Mouse (Mus musculus): Measurements from ENCODE around the gene Dio1. TPM values are rescaled to one million over a fixed set of nuclear protein-coding genes. Genes with fewer than 3 reads are reported as not detected.
A peak's percentile ranks its signal among the peaks of the same experiment; 100 is the strongest.

Gene Dio1
- 16.9 and 39.3 TPM in 2 replicates for polyA plus RNA-seq (2012; rRNA removed)

- no peak for DNase-seq (ENCODE audit: low read depth, low spot score)
- WGBS: 20% methylated on average over 6 of the region's 6 CpGs
Observed at GRCm38 (mm10) chr4:107306966-107307365, at the start of gene Dio1. Gene Dio1, minus strand, starts transcription at chr4:107307169.

DNA sequence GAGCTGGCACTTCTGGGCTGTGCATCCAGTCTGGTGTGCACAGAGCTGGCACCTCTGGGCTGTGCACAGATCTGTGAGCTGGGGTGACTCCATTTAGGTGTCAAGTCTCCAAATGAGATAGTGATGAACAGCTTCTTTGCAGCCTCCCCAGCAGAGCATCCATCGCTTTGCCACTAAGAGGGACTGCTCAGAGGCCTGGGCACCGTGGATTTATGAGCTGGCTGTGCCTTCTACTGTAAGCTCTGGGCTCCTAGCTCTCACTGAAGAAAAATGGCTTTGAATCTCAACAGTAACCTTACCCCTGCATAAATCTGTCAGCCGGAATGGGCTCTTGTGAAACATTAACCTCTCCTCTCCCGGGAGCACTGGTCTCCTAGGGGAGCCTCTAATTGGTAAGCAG is 47.6 kb upstream of the Dio1 start:
- 45% methylated on average over 4 of the region's 4 CpGs for WGBS
- no peak for DNase-seq (ENCODE audit: low read depth, low spot score)

GRCm38 (mm10) chr4:107354126-107354525 is 47.2 kb upstream of the Dio1 start:
- DNase-seq (ENCODE audit: low read depth, low spot score): no peak
- WGBS: 82% methylated on average over 5 of the region's 5 CpGs

DNA sequence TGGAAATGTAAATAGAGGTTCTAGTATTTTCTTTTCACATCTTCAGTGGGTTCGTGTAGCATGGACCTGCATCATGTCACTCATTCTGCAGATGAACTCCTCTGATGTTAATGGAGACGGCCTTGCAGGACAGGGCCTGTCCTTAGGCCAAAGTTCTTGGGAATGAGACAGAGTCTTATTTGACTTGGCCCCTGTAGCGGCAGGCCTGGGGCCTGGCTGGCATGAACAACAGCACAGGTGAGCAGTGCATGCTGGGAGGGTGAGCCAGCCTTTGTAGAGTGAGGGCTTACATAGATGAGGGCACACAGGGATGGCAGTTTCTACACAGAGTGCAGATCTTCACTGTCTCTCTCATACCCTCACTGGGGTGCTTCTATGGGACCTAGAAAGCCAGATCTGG is 46.6 kb upstream of the Dio1 start:
- no peak for DNase-seq (ENCODE audit: low read depth, low spot score)
- WGBS: 74% methylated on average over 3 of the region's 3 CpGs

DNA sequence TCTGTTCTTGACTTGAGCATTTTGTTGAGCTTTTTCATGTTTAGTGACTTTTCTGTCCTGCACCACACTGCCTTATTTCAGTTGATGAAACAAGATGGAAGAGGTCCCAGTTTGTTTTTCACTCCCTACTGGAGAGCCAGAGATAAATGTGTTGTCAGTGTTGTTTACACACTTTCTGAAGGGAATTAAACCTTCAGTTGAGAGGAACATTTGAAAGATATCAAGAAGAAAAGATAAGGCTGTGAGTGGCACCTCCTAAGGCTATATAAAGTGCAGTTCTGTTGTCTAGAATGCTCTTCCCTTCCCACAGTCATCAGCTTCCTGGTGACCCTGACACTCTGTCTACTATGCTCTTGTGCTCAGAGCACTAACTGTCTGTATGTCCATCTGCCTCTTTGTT is 44.4 kb upstream of the Dio1 start:
- DNase-seq (ENCODE audit: low read depth, low spot score): no peak

GRCm38 (mm10) chr4:107349311-107350008 is 42.5 kb upstream of the Dio1 start:
- DNase-seq (ENCODE audit: low read depth, low spot score): no peak
- WGBS: 59% methylated on average over 8 of the region's 8 CpGs

- DNase-seq (ENCODE audit: low read depth, low spot score): no peak
- WGBS: 80% methylated on average over 20 of the region's 20 CpGs
Observed at GRCm38 (mm10) chr4:107348529-107349310, 41.8 kb upstream of the Dio1 start.

GRCm38 (mm10) chr4:107347221-107347620 is 40.3 kb upstream of the Dio1 start:
- no peak for DNase-seq (ENCODE audit: low read depth, low spot score)
- WGBS: 63% methylated on average over 6 of the region's 6 CpGs

GRCm38 (mm10) chr4:107344612-107345011 is 37.6 kb upstream of the Dio1 start:
- no peak for DNase-seq (ENCODE audit: low read depth, low spot score)
- WGBS: 92% methylated on average over 7 of the region's 7 CpGs

GRCm38 (mm10) chr4:107341354-107341753 is 34.4 kb upstream of the Dio1 start:
- WGBS: 78% methylated on average over 5 of the region's 5 CpGs
- DNase-seq (ENCODE audit: low read depth, low spot score): no peak

GRCm38 (mm10) chr4:107337455-107337854 is 30.5 kb upstream of the Dio1 start:
- 36% methylated on average over 5 of the region's 5 CpGs for WGBS
- no peak for DNase-seq (ENCODE audit: low read depth, low spot score)

GRCm38 (mm10) chr4:107336356-107336755 is 29.4 kb upstream of the Dio1 start:
- no peak for DNase-seq (ENCODE audit: low read depth, low spot score)
- WGBS: 78% methylated on average over 8 of the region's 8 CpGs

DNA sequence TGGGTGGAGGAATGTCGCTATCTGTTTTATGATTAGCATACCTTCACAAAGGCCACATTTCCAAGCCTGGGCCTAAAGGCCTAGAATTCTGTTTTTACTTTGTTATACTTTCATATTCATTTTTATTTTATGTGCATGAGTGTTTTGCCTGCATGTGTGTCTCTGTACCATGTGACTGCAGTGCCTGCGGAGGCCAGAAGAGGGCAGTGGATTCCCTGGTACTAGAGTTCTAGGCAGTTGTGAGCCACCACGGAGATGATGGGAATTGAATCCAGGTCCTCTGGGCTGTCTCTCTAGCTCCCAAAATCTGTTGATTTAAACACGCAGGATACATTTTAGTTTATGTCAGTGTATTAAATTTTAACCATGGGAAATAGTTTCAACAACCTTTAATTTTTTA is 26.5 kb upstream of the Dio1 start:
- WGBS: 93% methylated on average over 4 of the region's 4 CpGs
- no peak for DNase-seq (ENCODE audit: low read depth, low spot score)

GRCm38 (mm10) chr4:107328530-107328929 is 21.6 kb upstream of the Dio1 start:
- DNase-seq (ENCODE audit: low read depth, low spot score): no peak
- WGBS: 33% methylated on average over 8 of the region's 8 CpGs

GRCm38 (mm10) chr4:107323113-107323512 is 16.1 kb upstream of the Dio1 start:
- 38% methylated on average over 2 of the region's 2 CpGs for WGBS
- no peak for DNase-seq (ENCODE audit: low read depth, low spot score)

DNA sequence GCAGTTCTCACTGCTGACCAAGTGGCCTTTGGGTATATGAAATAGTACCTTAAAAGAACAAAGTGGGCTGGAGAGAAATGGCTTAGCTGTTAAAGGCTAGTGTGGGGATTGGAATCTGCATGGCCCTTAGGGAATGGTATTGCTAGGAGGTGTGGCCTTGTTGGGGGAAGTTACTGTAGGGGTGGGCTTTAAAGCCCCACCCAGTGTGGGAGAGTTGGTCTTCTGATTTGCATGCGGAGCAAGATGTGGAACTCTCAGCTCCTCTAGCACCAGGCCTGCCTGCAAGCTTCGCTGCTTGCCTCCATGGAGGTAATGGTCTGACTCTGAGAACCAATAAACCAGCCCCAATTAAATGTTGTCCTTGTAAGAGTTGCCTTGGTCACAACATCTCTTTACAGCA is 14.1 kb upstream of the Dio1 start:
- WGBS: 52% methylated on average over 2 of the region's 2 CpGs

GRCm38 (mm10) chr4:107318646-107319045 is 11.7 kb upstream of the Dio1 start:
- 83% methylated on average over 8 of the region's 8 CpGs for WGBS
- no peak for DNase-seq (ENCODE audit: low read depth, low spot score)

More for the DNA sequence above, 14.1 kb upstream of the Dio1 start:
- no peak for DNase-seq (ENCODE audit: low read depth, low spot score)

DNA sequence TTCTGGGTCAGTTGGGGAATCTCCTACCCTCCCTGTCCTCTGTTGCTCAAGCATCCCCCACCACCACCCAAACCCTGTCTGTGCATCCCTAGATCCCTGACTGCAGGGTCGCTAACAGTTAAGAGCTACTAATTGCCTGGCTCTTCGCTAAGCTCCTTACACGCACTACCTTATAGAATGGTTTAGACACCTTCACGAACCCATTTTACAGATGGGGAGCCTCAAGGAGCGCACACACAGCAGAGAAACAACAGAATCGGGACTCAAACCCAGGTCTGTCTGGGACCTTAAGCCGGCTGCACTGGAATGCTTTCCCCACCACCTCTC is 7.5 kb upstream of the Dio1 start:
- no peak for DNase-seq (ENCODE audit: low read depth, low spot score)
- 3% methylated on average over 7 of the region's 7 CpGs for WGBS

- under 1% methylated on average over 29 of the region's 29 CpGs for WGBS
- peak; percentile 85 for DNase-seq (ENCODE audit: low read depth, low spot score)
Observed at GRCm38 (mm10) chr4:107313690-107314478, 6.9 kb upstream of the Dio1 start, which contains the start of gene Yipf1. Gene Yipf1, plus strand, starts transcription at chr4:107314363.

DNA sequence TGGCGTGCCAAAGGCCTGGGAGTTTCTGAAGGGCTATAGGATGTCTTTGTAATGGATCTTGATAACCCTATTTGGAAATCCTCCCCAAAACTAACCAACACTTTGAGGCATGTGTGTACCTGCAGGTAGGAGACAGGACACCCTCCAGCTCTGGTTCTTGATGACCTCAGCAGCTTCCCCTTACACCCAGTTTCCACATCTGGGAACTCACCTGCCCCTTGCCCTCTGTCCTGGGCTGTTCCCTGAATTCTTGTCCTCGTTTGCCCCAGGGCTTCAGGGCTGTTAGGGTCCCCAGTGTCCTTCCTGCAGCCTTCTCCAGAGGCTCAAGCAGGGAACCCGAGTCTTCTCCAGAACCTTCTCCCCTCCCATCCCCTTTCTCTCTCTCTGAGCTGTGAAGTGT is 3.4 kb downstream of the Dio1 start:
- DNase-seq (ENCODE audit: low read depth, low spot score): no peak
- WGBS: 43% methylated on average over 3 of the region's 3 CpGs
